Mouse (Mus musculus) leukemia stem cell, adult 10-12 weeks (primary cell): ENCODE measurements around the gene Gpr62. TPM values are rescaled to one million over a fixed set of nuclear protein-coding genes. Genes with fewer than 3 reads are reported as not detected.

Source experiments
- polyA plus RNA-seq: library from polyadenylated mRNA; stranded (reverse); fragments of >175 nt; gene quantifications from 2 replicates; pipeline ENCODE4 v1.2.3, GENCODE M21; 2012; ENCODE audit warnings: low replicate concordance

Gene Gpr62
- polyA plus RNA-seq = 0.08 TPM in 1 of 2 replicates, not detected in the other

GRCm38 (mm10) chr9:106465571-106466200, at the start of gene Gpr62:
TSS of gene Gpr62 (minus strand) at chr9:106465938.

GRCm38 (mm10) chr9:106514273-106514672, 48.5 kb upstream of the Gpr62 start, which contains the start of gene Iqcf5:
TSS of gene Iqcf5 (plus strand) at chr9:106514573.

GRCm38 (mm10) chr9:106499667-106500066, 33.9 kb upstream of the Gpr62 start, which contains the start of gene Iqcf1:
TSS of gene Iqcf1 (plus strand) at chr9:106499967.

GRCm38 (mm10) chr9:106476924-106477484, 11.3 kb upstream of the Gpr62 start, which contains the start of gene Parp3:
TSS of gene Parp3 (minus strand) at chr9:106476949.

GRCm38 (mm10) chr9:106475663-106476001, 9.9 kb upstream of the Gpr62 start, which contains the start of gene Rrp9:
TSS of gene Rrp9 (plus strand) at chr9:106475963.

GRCm38 (mm10) chr9:106453271-106454070, 12.3 kb downstream of the Gpr62 start, which contains the start of gene Pcbp4:
TSS of gene Pcbp4 (plus strand) at chr9:106453291.

GRCm38 (mm10) chr9:106447348-106447747, 18.4 kb downstream of the Gpr62 start, which contains the start of the genes Abhd14b and Abhd14a:
TSS of gene Abhd14b (plus strand) at chr9:106447459.
TSS of gene Abhd14a (minus strand) at chr9:106447678.

GRCm38 (mm10) chr9:106429221-106430014, 36.3 kb downstream of the Gpr62 start, which contains the start of gene Rpl29:
TSS of gene Rpl29 (plus strand) at chr9:106429454.

Other genes with a start within 250 kb of the Gpr62 start
- 6.2 and 11.7 TPM in 2 replicates for gene Tlr9, start 243.3 kb downstream of the Gpr62 start, polyA plus RNA-seq
- gene Alas1, start 217.3 kb downstream of the Gpr62 start, polyA plus RNA-seq = 7.5 and 12.5 TPM in 2 replicates
- gene Poc1a, start 184.9 kb downstream of the Gpr62 start, polyA plus RNA-seq = 2.0 and 6.9 TPM in 2 replicates
- gene Dusp7, start 97.3 kb downstream of the Gpr62 start, polyA plus RNA-seq = 13.9 and 19.2 TPM in 2 replicates
- 53.8 and 70.0 TPM in 2 replicates for gene Rpl29, start 36.5 kb downstream of the Gpr62 start, polyA plus RNA-seq
- 7.9 and 24.2 TPM in 2 replicates for gene Acy1, start 27.6 kb downstream of the Gpr62 start, polyA plus RNA-seq
- gene Abhd14b, start 18.5 kb downstream of the Gpr62 start, polyA plus RNA-seq = 0.25 and 3.2 TPM in 2 replicates
- 6.5 and 44.6 TPM in 2 replicates for gene Abhd14a, start 18.3 kb downstream of the Gpr62 start, polyA plus RNA-seq
- 17.0 and 27.3 TPM in 2 replicates for gene Pcbp4, start 12.6 kb downstream of the Gpr62 start, polyA plus RNA-seq
- 642 and 1,004 TPM in 2 replicates for gene Rrp9, start 10.0 kb upstream of the Gpr62 start, polyA plus RNA-seq
- gene Parp3, start 11.0 kb upstream of the Gpr62 start, polyA plus RNA-seq = 12.2 and 22.5 TPM in 2 replicates
- gene Iqcf1, start 34.0 kb upstream of the Gpr62 start, polyA plus RNA-seq = not detected in 2 replicates
- not detected in 2 replicates for gene Iqcf5, start 48.6 kb upstream of the Gpr62 start, polyA plus RNA-seq
- gene Iqcf3, start 95.7 kb upstream of the Gpr62 start, polyA plus RNA-seq = not detected in 2 replicates
- gene Iqcf4, start 105.1 kb upstream of the Gpr62 start, polyA plus RNA-seq = not detected in 2 replicates
- not detected in 2 replicates for gene Iqcf6, start 160.6 kb upstream of the Gpr62 start, polyA plus RNA-seq
- not detected in 2 replicates for gene Grm2, start 190.1 kb upstream of the Gpr62 start, polyA plus RNA-seq
- 54.6 and 67.6 TPM in 2 replicates for gene Tex264, start 220.0 kb upstream of the Gpr62 start, polyA plus RNA-seq